ENCODE assay signal across 23 mouse cellular contexts in genomic region chr5:134875245-134875644, GRCm38 (mm10). TPM values are rescaled to one million over a fixed set of nuclear protein-coding genes. Genes with fewer than 3 reads are reported as not detected.
DNase-seq lines count a peak whose midpoint lies in the region; ATAC-seq lines count a peak whose summit lies in the region.
"Had no signal": no experiment of that assay in that cellular context is flagged by ENCODE, and none has a peak within 500 bp of the region (broad histone marks: within the 10 kb centered on the region; RNA-seq: fewer than 3 reads in every experiment).

No protein-coding gene starts in this region.

- H3K27ac ChIP-seq in embryonic facial prominence, embryonic 15.5 days (replicated peaks) = peak overlapping the region; percentile 35; the same call in 1 of the 2 replicates
- no peak overlapping the region for H3K27ac ChIP-seq in embryonic facial prominence, embryonic 10.5 days (replicated peaks)
- H3K27ac ChIP-seq in lung, embryonic 15.5 days = 0 out of 2 replicates have a peak overlapping the region, but pooled peaks have one; percentile 50
- H3K27ac ChIP-seq in kidney, embryonic 15.5 days = no peak overlapping the region
- H3K27ac ChIP-seq: embryonic facial prominence, embryonic 13.5 days; forebrain, embryonic 13.5 days; forebrain, embryonic 15.5 days had no signal

- H3K36me3 ChIP-seq in embryonic facial prominence, embryonic 15.5 days = no peaks in the 10 kb centered on the region
- H3K36me3 ChIP-seq in embryonic facial prominence, embryonic 10.5 days (replicated peaks) = no peaks in the 10 kb centered on the region
- no peaks in the 10 kb centered on the region for H3K36me3 ChIP-seq in lung, embryonic 15.5 days
- H3K36me3 ChIP-seq in kidney, embryonic 15.5 days = no peaks in the 10 kb centered on the region
- H3K36me3 ChIP-seq: embryonic facial prominence, embryonic 13.5 days; forebrain, embryonic 15.5 days; G1E had no signal

- no peaks in the 10 kb centered on the region for H3K9me3 ChIP-seq in embryonic facial prominence, embryonic 15.5 days (replicated peaks)
- no peaks in the 10 kb centered on the region for H3K9me3 ChIP-seq in embryonic facial prominence, embryonic 10.5 days
- no peaks in the 10 kb centered on the region for H3K9me3 ChIP-seq in lung, embryonic 15.5 days
- peaks cover under 1% of the 10 kb centered on the region; the same call in 1 of the 2 replicates for H3K9me3 ChIP-seq in kidney, embryonic 15.5 days (replicated peaks)
- H3K9me3 ChIP-seq: embryonic facial prominence, embryonic 13.5 days; forebrain, embryonic 13.5 days; forebrain, embryonic 15.5 days; G1E had no signal

- WGBS in embryonic facial prominence, embryonic 15.5 days = 94% methylated on average over 5 of the region's 5 CpGs
- 89% methylated on average over 5 of the region's 5 CpGs for WGBS in embryonic facial prominence, embryonic 10.5 days
- 91% methylated on average over 5 of the region's 5 CpGs for WGBS in lung, embryonic 15.5 days
- WGBS in kidney, embryonic 15.5 days = 92% methylated on average over 5 of the region's 5 CpGs

- DNase-seq in embryonic facial prominence, embryonic 10.5 days (ENCODE audit: low spot score) = no peak
- DNase-seq in lung, postnatal 4 days = no peak
- peak; percentile 58 for DNase-seq in 3T3-L1 (ENCODE audit: low read depth, low spot score)
- DNase-seq in NIH3T3 (ENCODE audit: low read depth) = peak; percentile 28
- no peak for DNase-seq in adipocyte (ENCODE audit: low spot score)
- DNase-seq: adrenal gland, adult 8-10 months; adrenal gland, postnatal 14 days; adrenal gland, postnatal 36 days; cerebellum, adult 9-10 months; cerebellum, postnatal 10 days had no signal

- H3K27me3 ChIP-seq in embryonic facial prominence, embryonic 15.5 days = no peaks in the 10 kb centered on the region
- no peaks in the 10 kb centered on the region for H3K27me3 ChIP-seq in embryonic facial prominence, embryonic 10.5 days (replicated peaks; ENCODE audit: low read depth, poor library complexity, severe bottlenecking)
- no peaks in the 10 kb centered on the region for H3K27me3 ChIP-seq in lung, embryonic 15.5 days
- H3K27me3 ChIP-seq in kidney, embryonic 15.5 days = no peaks in the 10 kb centered on the region
- H3K27me3 ChIP-seq: embryonic facial prominence, embryonic 13.5 days; forebrain, embryonic 13.5 days; forebrain, embryonic 15.5 days had no signal

- no peak overlapping the region for H3K9ac ChIP-seq in embryonic facial prominence, embryonic 15.5 days
- no peak overlapping the region for H3K9ac ChIP-seq in lung, embryonic 15.5 days
- H3K9ac ChIP-seq in kidney, embryonic 15.5 days = no peak overlapping the region
- H3K9ac ChIP-seq: embryonic facial prominence, embryonic 13.5 days; forebrain, embryonic 13.5 days; forebrain, embryonic 15.5 days; forebrain, postnatal 0 days had no signal

- H3K4me2 ChIP-seq in embryonic facial prominence, embryonic 15.5 days (replicated peaks) = no peak overlapping the region
- H3K4me2 ChIP-seq in lung, embryonic 15.5 days = no peak overlapping the region
- H3K4me2 ChIP-seq in kidney, embryonic 15.5 days = no peak overlapping the region
- H3K4me2 ChIP-seq: embryonic facial prominence, embryonic 13.5 days; forebrain, embryonic 13.5 days; forebrain, embryonic 15.5 days had no signal

- no peak overlapping the region for H3K4me3 ChIP-seq in embryonic facial prominence, embryonic 15.5 days (replicated peaks)
- H3K4me3 ChIP-seq in embryonic facial prominence, embryonic 10.5 days = no peak overlapping the region
- H3K4me3 ChIP-seq in lung, embryonic 15.5 days = no peak overlapping the region
- no peak overlapping the region for H3K4me3 ChIP-seq in kidney, embryonic 15.5 days (replicated peaks)
- H3K4me3 ChIP-seq: embryonic facial prominence, embryonic 13.5 days; forebrain, embryonic 13.5 days; forebrain, embryonic 15.5 days had no signal

- ATAC-seq in embryonic facial prominence, embryonic 15.5 days (ENCODE audit: insufficient number of reproducible peaks, low FRiP score, low TSS enrichment, low read depth) = no peak
- ATAC-seq in lung, embryonic 15.5 days (ENCODE audit: borderline replicate concordance, extremely low read depth, low FRiP score, low TSS enrichment) = no peak
- no peak for ATAC-seq in kidney, embryonic 15.5 days (replicated peaks; ENCODE audit: low FRiP score)
- ATAC-seq: CD4-positive, CD25-positive, alpha-beta regulatory T cell, adult 4 months; forebrain, embryonic 13.5 days; forebrain, embryonic 15.5 days had no signal

- peaks cover 29% of the 10 kb centered on the region for H3K4me1 ChIP-seq in embryonic facial prominence, embryonic 15.5 days
- H3K4me1 ChIP-seq in embryonic facial prominence, embryonic 10.5 days = peaks cover 23% of the 10 kb centered on the region
- peaks cover 23% of the 10 kb centered on the region for H3K4me1 ChIP-seq in lung, embryonic 15.5 days
- H3K4me1 ChIP-seq in kidney, embryonic 15.5 days = peaks cover 2% of the 10 kb centered on the region; the same call in 1 of the 2 replicates
- H3K4me1 ChIP-seq: forebrain, embryonic 13.5 days had no signal

RNA-seq across cellular contexts. Expression of gene Tmem270, which starts 31.3 kb away (rescaled TPM):
- not detected in 2 replicates for polyA plus RNA-seq in embryonic facial prominence, embryonic 15.5 days (2015; fragmentation: Nextera tagmentation; extraction: Ambion mirVana)
- not detected in 2 replicates for polyA plus RNA-seq in embryonic facial prominence, embryonic 10.5 days (2016; fragmentation: Nextera tagmentation; extraction: Ambion mirVana)
- polyA plus RNA-seq in lung, embryonic 15.5 days (2015; fragmentation: Nextera tagmentation; extraction: Ambion mirVana) = not detected in 2 replicates
- not detected in 2 replicates for polyA plus RNA-seq in kidney, embryonic 15.5 days (2015; fragmentation: Nextera tagmentation; extraction: Ambion mirVana)
- polyA plus RNA-seq: CD4-positive, CD25-positive, alpha-beta regulatory T cell, adult 4 months; cerebellum, adult 2 months; cortical plate, adult 2 months; embryonic facial prominence, embryonic 11.5 days; embryonic facial prominence, embryonic 13.5 days; forebrain, embryonic 11.5 days; forebrain, embryonic 13.5 days; forebrain, embryonic 15.5 days; forebrain, postnatal 0 days; G1E had no signal

RNA-seq across cellular contexts. Expression of gene Cldn13, which starts 40.1 kb away (rescaled TPM):
- 0.16 TPM in 1 of 2 replicates, not detected in the other for polyA plus RNA-seq in embryonic facial prominence, embryonic 15.5 days (2015; fragmentation: Nextera tagmentation; extraction: Ambion mirVana)
- 2.1 and 2.8 TPM in 2 replicates for polyA plus RNA-seq in embryonic facial prominence, embryonic 10.5 days (2016; fragmentation: Nextera tagmentation; extraction: Ambion mirVana)
- polyA plus RNA-seq in lung, embryonic 15.5 days (2015; fragmentation: Nextera tagmentation; extraction: Ambion mirVana) = 0.65 and 1.6 TPM in 2 replicates
- polyA plus RNA-seq in kidney, embryonic 15.5 days (2015; fragmentation: Nextera tagmentation; extraction: Ambion mirVana) = 2.0 and 5.1 TPM in 2 replicates
- polyA plus RNA-seq: CD4-positive, CD25-positive, alpha-beta regulatory T cell, adult 4 months; cerebellum, adult 2 months; cortical plate, adult 2 months; forebrain, embryonic 13.5 days; forebrain, embryonic 15.5 days; forebrain, postnatal 0 days; G1E had no signal

RNA-seq across cellular contexts. Expression of gene Mettl27, which starts 56.9 kb away (rescaled TPM):
- polyA plus RNA-seq in embryonic facial prominence, embryonic 15.5 days (2015; fragmentation: Nextera tagmentation; extraction: Ambion mirVana) = 20.1 and 20.4 TPM in 2 replicates
- 14.8 and 17.0 TPM in 2 replicates for polyA plus RNA-seq in embryonic facial prominence, embryonic 10.5 days (2016; fragmentation: Nextera tagmentation; extraction: Ambion mirVana)
- 24.7 TPM in 2 replicates for polyA plus RNA-seq in lung, embryonic 15.5 days (2015; fragmentation: Nextera tagmentation; extraction: Ambion mirVana)
- polyA plus RNA-seq in kidney, embryonic 15.5 days (2015; fragmentation: Nextera tagmentation; extraction: Ambion mirVana) = 23.3 and 26.1 TPM in 2 replicates

Comparison
In these comparisons a context has a peak if more than half of its experiments do, and no peak if none do; other contexts are left out.
1. H3K27ac ChIP-seq: peak in embryonic facial prominence, embryonic 15.5 days (single experiment) and lung, embryonic 15.5 days (single experiment); none in embryonic facial prominence, embryonic 10.5 days (single experiment) and kidney, embryonic 15.5 days (single experiment).
2. DNase-seq: peak in 3T3-L1 (single experiment) and NIH3T3 (single experiment); none in embryonic facial prominence, embryonic 10.5 days (single experiment), lung, postnatal 4 days (0 of 2) and adipocyte (single experiment).